Mouse (Mus musculus) hematopoietic stem cell, adult 5-6 weeks (primary cell): ENCODE measurements at regions not wholly inside any gene's neighbourhood (a gene's known extent, or its start where the extent isn't known, plus 50 kb on each side); places are given as distances from the start of the nearest gene placed in this dataset.

Experiments used
- ATAC-seq, 2 experiments: fragments of 125-278 bp in 1 of 2; replicated peaks in 1 of 2; 2 replicates each; pipeline ENCODE4 v1.8.0; 2016 to 2017; ENCODE audit warnings: inconsistent platforms in 2 of 2, mild to moderate bottlenecking in 2 of 2, moderate number of reproducible peaks in 2 of 2, low read depth in 1 of 2, moderate TSS enrichment in 1 of 2; ENCODE audit not compliant: low FRiP score in 2 of 2, poor library complexity in 2 of 2, severe bottlenecking in 2 of 2, insufficient read depth in 1 of 2, low TSS enrichment in 1 of 2

DNA sequence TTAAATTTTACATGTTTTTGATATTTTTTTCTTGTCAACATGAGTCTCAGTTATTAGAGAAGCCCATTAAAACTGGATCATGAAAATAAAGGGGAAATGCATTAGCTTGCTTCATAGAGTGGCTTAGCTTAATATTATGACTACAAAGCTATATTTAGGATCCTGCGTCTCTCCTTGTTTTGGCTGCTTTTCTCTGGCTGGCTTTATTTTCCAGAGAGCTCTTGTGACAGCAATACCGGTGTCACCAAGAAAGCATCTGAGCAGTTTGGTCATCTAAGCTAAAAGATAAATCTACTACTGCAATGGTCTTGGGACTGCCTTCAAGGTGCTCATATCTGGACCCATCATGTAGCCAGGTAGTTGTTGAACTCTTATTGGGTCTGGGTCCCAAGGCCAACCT is 293.5 kb upstream of the Gm12728 start:
- no peak for ATAC-seq

DNA sequence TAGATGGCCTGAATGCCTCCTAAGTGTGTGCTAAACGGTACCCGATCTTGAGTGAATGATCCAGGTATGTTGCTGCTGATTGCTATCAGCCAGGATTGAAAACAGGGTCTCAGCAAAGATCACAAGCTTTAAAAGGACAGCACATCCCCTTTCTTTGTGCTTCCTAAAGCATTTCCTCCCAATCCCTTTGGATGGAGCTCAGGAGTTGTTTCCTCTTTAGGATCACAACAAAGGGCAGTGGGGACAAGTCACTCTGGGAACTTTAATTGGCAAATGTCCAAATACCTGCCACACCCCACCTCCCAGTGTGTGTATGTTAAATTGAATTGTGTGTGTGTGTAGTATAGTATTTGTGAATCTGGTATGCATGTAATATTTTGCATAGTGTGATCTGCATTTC is 283.5 kb upstream of the Gm12728 start:
- no peak for ATAC-seq

DNA sequence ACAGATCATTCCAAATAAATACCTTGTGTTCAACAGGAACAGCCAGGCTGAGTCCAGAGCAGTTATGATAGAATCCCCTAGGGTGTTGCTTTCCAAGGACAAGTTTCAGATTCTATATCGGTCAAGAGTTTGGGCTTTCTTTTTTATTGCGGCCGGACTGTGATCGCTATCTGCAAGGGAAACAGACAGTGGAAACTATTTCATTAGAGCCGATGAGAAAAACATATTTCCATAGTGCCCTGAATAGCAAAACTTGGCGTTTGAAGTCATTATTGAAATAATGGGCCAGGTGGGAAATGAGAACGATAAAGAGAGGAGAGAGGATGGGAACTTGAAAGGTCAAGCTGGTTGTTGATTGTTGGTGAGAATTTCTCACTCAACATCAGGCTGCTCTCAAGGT is 282.4 kb upstream of the Gm12728 start:
- no peak for ATAC-seq

DNA sequence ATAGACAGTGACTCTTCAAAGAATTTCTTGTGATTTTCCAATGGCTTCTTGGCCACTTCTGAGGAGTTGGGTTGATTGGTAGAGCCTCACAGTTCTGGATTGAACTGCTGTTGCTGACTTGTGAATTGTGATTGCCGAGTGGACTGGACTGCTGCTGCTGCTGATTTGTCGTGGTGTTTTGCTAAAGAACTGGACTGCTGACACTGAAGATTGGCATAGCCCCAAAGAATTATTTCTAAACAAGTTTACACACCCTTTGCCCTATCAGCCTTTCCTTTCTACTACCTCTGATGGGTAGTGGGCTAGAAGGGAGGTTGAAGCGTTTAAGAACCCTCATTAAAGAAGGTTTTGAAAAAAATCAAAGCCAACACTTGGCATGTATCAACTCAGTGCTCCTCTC is 280.6 kb upstream of the Gm12728 start:
- ATAC-seq, result no peak

DNA sequence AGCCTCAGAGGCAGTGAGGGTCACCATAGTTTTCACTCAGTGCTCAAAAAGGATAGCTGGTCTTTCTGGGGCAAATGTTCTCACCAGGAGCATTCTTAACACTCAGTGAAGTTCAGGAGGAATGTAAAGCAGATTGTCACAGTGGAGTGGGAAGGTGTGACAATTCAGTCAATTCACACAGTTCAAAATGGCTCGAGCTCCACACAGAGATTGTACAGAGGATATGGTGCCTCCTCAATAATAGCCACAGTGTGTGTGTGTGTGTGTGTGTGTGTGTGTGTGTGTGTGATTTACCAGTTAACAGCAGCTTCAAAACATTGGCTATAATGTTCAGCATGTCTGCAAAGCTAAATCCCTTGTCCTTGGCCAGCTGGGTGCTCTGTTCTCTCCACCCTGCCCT is 279.3 kb upstream of the Gm12728 start:
- ATAC-seq, result no peak

DNA sequence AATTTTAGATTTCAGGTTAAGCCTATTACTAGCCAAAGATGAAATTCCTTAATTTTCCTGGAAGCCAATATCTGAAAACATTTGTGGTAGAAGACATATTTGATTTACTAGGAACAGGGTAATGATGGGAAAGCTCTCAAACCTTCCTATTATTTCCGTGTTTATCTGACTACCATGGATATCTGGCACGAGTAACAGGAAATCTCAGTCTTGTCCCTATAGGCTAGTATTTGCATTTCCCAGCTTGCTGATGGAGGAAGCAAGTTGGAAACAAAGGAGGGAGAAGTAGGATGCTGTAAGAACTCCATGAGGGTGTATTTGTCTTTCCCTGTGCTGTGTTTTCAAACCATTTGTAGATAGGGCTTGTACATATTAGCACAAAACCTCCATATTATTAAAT is 264.5 kb upstream of the Gm12728 start:
- no peak for ATAC-seq

DNA sequence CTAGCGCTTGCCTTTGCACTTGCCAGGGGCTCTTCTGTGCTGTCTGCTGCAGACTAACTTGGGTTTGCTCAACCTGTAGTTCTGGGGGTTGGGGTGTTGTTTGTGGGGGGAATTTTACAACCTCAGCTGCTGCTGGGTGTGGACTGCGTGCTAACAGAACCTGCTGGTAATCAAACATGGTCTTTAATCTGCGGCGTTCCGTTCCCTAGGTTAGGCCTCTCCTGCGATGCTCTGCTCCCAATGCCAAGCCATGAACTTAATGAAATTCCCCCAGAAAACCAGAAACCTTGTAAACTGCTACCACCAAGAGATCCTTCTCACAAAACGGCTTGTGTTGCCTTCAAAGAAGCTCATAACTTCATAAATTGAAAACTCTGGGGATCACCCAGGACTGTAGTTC is 262.9 kb upstream of the Gm12728 start:
- no peak for ATAC-seq

DNA sequence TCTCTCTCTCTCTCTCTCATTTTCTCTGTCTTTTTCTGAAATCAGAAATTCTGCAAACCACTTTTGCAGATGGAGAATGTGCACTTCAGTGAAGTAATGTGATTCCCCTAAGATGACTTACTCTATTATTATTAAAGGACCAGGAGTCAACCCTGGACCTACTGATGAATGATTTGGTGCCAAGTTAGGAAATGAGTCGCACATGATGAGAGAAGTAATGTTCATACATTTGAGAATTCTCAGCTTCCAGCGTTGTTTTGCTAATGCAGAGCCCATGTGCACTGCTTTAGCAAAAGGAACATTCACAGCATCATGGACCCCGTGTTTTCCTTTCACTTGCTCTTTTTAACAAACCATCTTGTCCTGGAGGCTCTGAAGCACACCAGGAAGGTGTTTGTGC is 262.4 kb upstream of the Gm12728 start:
- ATAC-seq, result no peak

DNA sequence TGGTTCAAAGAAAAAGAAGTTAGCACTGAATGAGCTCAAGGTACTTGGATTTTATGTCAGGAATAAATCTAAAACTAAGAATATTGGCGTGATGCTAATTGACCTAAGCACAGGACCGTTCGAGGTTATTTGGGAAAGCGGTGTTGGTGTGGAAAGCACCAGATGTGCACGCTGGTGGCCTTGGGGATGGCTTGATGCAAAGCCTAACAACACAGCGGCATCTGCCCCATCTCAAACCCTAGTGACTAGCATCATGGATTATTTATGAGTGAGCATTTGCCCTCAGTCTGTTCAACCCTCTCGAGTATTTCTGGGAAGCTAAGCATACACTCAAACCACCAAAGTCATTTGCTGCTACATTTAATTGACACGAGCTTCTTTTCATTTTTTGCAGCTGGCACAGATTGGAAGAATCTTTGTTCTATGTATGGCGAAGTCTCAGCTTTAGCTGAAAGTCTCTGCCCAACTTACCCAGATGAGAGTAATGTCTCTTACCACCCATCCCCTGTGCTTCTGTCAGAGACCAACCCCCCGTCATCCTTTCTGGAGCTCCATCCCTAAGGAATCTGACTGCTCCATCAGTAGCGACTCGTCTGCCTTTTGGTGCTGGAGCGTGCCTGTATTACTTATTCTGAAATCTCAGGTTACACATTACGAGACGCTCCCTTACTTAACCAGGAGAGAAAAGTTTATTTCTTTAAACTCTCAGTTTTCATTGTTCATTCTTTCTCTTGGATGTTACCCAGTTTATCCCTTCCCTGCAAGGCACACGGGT is 257.8 kb upstream of the Gm12728 start:
- no peak for ATAC-seq

DNA sequence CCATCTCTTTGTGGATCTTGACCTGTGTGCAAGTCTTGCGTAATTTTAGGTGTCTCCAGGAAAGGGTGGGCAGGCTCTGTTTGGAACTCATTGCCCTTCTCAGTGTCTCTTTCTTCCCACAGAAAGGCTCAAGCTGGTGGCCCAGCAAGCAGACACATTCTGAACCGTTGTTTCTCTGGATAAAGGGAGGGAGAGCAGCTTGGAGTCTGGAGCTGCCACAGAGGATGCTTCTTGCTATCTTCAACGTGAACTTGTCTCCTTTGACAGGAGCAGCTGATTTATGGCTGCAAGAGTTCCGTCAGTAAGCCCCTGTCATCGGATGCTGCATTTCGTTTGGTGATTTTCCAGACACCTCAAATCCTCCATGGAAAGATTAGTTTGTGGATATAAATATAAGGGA is 254.2 kb upstream of the Gm12728 start:
- ATAC-seq, result no peak

DNA sequence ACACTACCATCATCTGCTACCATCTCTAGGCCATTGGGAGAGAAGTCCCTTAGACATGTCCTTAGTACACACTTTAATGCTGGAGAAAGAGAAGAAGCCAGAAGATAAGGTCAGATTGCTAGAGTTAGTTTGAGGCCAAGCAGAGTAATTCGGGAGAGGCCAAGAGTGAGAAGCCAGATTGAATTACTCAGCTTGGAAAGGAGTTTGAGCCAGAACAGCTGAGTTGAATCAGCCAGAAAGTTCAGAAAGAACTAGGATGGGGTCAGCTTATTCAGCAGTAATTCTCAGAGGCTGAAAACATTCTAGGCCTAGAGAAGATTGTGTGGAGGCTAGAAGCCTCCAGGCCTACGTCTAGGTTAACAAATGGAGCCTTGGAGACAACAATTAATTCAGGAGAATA is 244.2 kb upstream of the Gm12728 start:
- ATAC-seq, result no peak

DNA sequence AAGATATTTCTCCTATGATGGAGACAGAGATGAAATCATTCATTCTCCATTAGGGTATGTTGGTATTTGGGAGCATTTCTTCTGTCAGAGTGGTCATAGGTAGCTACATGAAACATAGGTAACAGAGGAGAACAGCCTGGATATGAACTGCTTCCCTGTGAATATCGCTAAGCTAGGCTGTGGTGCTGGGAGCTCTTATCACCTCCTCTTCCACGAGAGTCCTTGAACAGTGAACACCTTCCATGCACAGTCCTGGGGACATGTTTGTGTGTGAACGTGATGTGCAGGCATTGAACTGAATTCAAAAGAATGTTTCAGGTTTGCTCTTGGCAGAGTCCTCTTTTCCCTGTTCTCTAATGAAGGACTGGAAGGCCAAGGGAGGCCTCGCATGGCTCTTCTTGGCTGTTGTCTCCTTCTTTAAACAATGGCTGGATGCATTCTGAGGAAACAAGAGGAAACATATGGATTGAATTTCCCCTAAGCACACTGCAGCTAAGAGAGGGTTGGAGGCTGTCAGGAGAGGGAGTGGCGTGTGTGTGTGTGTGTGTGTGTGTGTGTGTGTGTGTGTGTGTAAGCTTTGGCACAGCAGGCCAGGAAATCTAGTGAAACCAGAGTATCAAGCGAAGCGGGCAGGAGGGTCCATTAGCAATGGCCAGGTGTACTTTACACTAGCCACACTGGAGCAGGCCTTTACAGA is 239.8 kb upstream of the Gm12728 start:
- ATAC-seq, result no peak

DNA sequence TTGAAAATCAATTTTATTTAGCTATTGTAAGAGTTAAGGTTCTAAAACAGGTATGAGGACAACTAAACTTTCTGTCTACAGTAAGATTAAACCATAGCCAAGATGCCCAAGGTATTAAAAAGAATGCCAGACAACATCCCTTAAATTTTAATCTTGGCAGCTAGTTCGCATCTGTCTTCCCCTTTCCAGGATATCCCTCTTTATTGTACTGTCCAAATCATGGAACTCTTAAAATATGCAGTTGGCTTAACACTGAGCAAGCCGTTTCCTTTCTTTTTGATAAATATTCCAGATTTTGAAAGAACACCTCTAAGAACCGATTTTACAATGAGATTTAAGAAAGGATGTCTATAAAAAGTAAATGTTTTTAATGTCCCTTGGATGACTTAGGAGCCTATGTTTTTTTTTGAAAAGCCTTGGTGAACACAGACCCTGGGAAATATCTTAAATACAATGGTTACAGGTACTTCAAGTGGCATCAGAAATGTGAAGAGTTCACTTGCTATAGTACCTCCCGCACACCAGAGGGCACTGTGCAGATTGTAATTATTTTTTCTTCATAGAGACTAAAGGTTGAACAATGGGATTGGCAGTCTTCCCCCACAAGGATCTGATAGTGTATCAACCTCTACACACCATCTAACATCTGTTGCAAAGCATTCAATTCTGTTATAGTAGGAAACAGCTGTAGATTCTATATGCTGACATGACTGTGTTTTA is 237.5 kb upstream of the Gm12728 start:
- ATAC-seq, result no peak

DNA sequence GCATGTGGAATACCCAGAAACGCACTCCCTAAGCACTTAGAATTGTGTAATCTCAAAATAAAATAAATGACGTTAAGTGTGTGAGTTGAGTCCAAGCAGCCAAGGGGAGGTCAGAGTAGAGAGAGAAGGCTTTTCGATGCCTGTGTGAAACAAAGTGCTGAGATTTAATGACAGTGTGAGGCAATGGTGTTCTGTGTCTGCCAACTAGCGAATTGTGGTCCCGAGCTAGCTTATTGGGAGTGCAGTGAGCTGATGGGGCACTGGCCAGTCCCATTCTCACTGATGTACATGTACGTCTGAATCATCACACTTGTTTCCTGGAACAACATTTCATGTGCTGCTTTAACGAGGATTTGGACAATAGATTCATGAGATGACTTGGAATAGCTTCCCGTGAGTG is 234.7 kb upstream of the Gm12728 start:
- ATAC-seq, result no peak

DNA sequence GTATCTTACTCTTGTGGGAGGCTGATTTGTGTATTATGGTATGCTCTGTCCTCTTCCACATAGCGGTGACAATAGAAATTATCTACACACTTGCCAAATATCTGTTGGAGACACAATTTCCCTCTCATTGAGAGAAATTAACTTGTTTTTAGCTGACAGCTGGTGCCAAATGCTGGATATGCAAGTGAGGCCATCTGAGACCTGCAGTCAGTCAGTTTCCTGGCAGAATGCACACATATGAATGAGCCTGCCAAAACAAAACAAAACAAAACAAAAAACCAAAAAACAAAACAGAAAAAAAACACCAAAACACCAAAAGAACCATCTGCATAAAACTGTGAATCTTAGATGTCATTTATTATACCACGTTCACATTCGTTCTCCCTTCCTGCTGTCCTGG is 233.7 kb upstream of the Gm12728 start:
- ATAC-seq, result no peak

DNA sequence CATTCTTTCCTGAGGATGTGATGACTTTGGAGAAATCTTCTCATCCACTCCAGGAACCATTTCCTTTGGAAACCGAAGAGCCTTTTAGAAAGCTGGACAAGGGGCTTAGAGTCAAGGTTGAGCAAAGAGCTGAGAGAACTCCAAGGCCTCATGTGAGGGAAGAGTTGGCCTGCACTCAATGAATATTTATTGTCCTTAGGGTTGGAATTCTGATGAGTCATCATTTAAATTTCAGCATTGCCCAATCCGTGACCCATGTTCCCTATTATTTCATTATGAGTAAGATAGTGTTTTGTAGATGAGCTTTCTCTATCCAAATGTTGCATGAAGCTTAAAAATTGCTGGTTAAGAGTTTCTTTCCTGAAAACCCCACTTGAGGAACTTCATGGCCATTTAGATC is 232.3 kb upstream of the Gm12728 start:
- ATAC-seq, result no peak

DNA sequence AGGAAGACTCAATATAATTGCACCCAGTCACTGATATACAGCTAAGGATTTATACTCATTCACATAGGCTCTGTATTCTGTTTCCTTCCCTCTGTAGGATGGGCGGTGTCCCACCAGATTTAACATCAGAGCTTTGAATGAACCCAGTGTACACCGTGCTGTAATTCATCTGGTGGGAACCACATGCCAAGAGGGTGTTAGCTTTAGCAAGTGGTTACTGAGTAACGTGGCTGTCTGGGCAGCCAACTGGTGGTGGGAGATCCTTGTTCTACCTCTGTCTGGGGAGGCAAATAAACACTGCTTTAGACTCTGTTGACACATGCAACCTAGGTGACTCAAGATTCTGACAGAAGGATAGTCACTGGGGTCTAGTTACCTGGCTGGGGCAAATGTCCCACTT is 229.6 kb upstream of the Gm12728 start:
- ATAC-seq, result no peak

DNA sequence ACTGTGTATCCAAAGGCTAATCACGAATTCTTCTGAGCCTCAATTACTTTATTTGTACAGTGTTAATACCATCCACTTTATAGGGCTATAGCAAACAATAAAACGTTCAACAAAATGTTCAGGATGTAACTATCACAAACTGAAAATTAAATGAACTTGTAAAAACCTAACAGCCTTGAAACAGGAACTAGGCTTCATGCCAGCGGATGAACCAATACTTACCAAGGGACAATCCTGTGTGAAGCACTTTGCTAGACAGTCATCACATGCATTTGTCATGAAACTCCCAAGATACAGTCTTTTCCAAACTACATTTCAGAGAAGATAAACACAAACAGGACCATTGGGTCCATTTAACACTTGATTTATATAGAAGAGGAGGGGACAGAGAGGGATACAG is 228.9 kb upstream of the Gm12728 start:
- no peak for ATAC-seq
